Mouse (Mus musculus): Measurements from ENCODE around the gene 1700037H04Rik. TPM values are rescaled to one million over a fixed set of nuclear protein-coding genes. Genes with fewer than 3 reads are reported as not detected.
A peak's percentile ranks its signal among the peaks of the same experiment; 100 is the strongest.

1700037H04Rik gene
- total RNA-seq, 2 experiments from 2014 or later: 7.2 to 9.3 TPM

- peak; percentile 73 for DNase-seq
Observed at GRCm38 (mm10) chr2:131127161-131127730, 32.6 kb downstream of the 1700037H04Rik start, which contains the start of gene Hspa12b. Hspa12b (plus strand) TSS chr2:131127280.

DNA sequence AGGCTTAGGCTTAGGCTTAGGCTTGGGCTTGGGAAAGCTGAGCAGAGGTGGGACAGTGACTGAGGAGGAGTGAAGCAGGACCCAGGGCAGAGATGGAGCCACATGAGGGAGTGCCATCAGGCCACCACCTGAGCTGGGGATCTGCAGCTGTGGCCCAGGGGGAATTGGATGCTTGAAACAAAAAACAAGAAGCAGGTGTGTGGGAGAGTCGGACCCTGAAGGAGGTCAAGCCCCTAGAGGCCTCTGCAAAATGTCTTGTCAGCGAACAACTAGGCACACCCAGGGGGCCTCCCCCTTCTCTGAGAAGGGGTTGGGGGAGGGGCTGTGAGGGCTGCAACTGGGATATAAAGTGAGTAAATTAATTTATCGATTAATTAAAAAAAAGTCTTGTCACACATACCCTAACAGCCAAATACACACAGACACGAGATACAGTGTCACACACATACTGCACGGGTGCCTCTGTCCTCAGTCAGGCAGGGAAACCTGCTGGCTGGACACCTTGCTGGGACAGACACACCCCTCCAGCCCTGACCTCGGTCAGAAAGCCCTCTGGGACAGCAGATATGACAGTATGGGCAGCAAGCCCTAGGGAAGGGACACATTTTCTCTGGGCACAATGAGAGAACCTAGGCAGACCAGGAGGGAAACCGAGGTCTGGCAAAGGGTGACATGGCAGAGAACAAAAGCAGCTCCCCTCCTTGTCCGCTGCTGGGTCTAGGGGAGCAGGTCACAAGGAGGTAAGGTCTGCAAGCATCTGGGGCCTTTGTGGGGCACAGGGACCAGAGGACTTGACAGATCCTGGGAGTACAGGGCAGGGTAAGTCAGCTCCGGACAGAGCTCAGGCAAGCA is 33.7 kb downstream of the 1700037H04Rik start:
- DNase-seq: peak; percentile 4

GRCm38 (mm10) chr2:131125157-131125963 is 34.5 kb downstream of the 1700037H04Rik start:
- DNase-seq: no peak

GRCm38 (mm10) chr2:131124166-131124565 is 35.7 kb downstream of the 1700037H04Rik start:
- DNase-seq: no peak

DNA sequence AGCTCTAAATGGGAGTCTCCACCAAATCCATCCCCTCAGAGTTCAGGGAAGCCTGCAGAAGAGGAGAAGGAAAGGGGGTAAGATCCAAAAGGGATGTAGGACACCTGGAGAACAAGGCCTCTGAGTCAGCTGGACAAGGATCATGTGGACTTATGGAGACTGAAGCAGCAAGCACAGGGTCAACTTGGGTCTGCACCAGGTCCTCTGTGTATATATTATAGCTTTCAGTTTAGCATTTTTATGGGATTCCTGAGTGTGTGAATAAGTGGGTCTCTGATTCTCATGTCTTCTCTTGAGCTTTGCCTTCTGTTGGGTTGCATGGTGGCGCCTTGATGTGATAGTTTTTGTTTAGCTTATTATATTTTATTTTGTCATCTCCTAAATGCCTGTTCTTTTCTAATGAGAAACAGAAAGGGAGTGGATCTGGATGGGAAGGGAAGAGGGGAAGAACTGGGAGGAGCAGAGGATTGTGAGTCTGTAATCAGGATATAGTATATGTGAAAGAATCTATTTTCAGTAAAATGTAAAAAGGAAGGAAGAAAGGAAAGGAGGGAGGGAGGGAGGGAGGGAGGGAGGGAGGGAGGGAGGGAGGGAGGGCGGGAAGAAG is 40.8 kb downstream of the 1700037H04Rik start:
- DNase-seq: peak; percentile 0

DNA sequence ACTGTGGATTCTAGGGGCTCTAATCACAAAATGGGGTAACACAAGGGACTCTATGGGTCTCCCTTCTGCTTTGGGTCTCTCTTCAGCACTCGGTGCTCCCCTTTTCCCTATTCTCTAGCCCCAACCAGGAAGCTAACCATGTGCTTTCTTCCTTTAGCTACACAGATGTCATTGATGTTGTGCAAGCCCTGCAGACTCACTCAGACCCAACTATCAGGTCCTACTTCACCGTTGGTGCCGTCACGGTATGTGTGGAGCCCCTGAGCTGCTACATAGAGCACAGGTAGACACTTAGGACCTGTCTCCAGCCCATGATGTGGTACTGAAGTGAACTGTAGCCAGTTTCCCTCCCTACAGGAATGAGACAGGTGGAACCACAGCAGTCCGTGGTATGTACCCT is 53.9 kb downstream of the 1700037H04Rik start:
- DNase-seq: peak; percentile 1

- peak; percentile 0 for DNase-seq
Observed at GRCm38 (mm10) chr2:131105061-131105460, 54.8 kb downstream of the 1700037H04Rik start.

DNA sequence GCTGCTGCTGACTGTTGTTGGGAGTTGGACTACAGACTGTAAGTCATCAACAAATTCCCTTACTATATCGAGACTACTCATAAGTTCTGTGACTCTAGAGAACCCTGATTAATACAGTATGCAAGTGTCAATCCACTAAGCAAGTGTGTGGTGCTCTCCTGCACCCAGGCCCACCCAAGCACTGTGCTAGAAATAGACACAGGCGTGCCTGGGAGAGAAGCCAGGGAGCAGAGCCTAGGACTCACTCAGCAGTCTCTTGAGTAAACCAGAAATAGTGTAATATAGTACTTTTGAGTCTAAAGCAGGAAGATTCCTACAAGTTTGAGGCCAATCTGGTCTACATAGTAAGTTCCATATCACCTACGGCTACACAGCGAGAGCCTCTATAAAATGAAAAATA is 55.9 kb downstream of the 1700037H04Rik start:
- peak; percentile 31 for DNase-seq

DNA sequence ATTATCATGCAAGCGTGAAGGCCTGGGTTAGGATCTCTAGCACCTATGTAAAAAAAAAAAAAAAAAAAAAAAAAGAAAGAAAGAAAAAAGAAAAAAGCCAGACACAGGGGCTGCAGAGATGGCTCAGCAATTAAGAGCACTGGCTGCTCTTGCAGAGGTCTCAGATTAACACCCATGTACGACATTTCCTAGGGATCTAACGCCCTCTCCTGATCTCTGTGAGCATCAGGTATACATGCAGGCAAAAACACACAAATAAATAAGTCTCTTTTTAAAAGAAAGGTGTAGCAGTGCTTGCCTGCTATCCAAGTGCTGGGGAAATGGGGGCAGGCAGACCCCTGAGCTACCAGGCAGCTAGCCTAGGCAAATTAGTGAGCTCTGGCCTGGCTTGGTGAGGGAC is 58.4 kb downstream of the 1700037H04Rik start:
- DNase-seq: peak; percentile 1

GRCm38 (mm10) chr2:131097087-131097486 is 62.8 kb downstream of the 1700037H04Rik start:
- DNase-seq: peak; percentile 3

Other genes starting within 250 kb of the 1700037H04Rik start
- gene Gfra4, start 117.0 kb downstream of the 1700037H04Rik start, total RNA-seq (2021): 1 to 10 TPM; 4.5 to 8.6 TPM
- 1 to 10 TPM; 3.7 to 5.9 TPM for gene Adam33, start 96.3 kb downstream of the 1700037H04Rik start, total RNA-seq (2021)
- gene Siglec1, start 73.3 kb downstream of the 1700037H04Rik start, total RNA-seq (2021): 1 to 10 TPM; 1.2 to 1.4 TPM
- gene Hspa12b, start 32.8 kb downstream of the 1700037H04Rik start, total RNA-seq (2021): 10 to 100 TPM; 18.3 to 25.0 TPM
- not detected for gene Gm11037, start 26.6 kb downstream of the 1700037H04Rik start, total RNA-seq (2021)
- gene Cenpb, start 20.0 kb upstream of the 1700037H04Rik start, total RNA-seq (2021): 10 to 100 TPM; 58.4 to 59.5 TPM
- gene Cdc25b, start 26.9 kb upstream of the 1700037H04Rik start, total RNA-seq (2021): 10 to 100 TPM in 1 of 2 experiments, 1 to 10 TPM in 1; 9.4 to 13.0 TPM
- gene Spef1, start 27.2 kb upstream of the 1700037H04Rik start, total RNA-seq (2021): 1 to 10 TPM; 3.8 to 4.5 TPM
- 10 to 100 TPM; 16.1 to 16.3 TPM for gene Ap5s1, start 47.0 kb upstream of the 1700037H04Rik start, total RNA-seq (2021)
- 10 to 100 TPM; 26.0 to 28.4 TPM for gene Mavs, start 74.0 kb upstream of the 1700037H04Rik start, total RNA-seq (2021)
- 10 to 100 TPM; 26.7 to 35.3 TPM for gene Pank2, start 102.4 kb upstream of the 1700037H04Rik start, total RNA-seq (2021)
- gene Rnf24, start 192.8 kb upstream of the 1700037H04Rik start, total RNA-seq (2021): 1 to 10 TPM; 3.1 to 4.7 TPM